Mouse (Mus musculus): Measurements from ENCODE around the gene Irak1.

Irak1 gene

DNA sequence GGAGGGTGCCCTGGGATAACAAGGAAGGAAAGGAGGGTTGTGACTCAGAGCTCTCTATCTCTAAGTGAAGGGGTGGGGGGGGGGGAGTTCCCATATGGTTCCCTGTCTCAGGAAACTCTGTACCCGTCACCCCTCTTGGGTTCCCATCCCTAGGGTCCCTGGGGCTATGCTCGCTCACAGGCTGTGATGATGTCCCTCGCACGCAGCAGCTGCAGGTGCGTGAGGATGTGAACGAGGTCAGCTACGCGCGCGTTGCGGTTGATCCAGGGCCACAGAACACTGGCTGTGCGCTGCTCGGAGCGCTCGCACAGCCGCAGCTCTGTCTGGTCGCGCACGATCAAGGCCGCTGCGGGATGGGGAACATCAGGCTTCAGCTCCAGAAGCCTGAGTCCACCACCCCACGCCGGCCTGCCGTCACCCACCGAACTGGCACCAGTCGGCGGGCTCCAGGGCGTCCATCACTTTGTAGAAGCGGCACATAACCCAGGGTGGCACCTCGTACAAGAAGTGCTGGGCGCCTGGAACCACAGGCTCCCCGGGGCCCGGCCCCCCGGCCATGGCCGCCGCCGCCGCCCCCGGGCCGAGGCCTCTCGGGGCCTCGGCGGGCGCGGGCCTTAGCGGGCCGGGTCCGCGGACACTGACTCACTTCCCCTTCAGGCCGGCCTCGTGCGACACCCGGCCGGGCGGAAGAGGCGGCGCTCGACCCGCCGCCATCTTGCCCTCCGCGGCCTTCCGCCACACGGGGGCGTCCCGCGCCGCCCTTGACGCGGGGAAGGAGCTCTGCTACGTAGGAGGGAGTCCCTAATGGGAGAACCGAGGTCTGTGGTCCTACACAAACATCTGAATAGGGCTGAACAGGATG lies at the start of gene Irak1:
Gene Irak1, minus strand, starts transcription at position 731 of the 862 bp plus-strand sequence.
- DNase-seq (ENCODE audit: low read depth) = peak; percentile 50

GRCm38 (mm10) chrX:74070794-74071193 lies 47.1 kb upstream of the Irak1 start:
- no peak for DNase-seq (ENCODE audit: low read depth)

GRCm38 (mm10) chrX:74067891-74068290 lies 44.2 kb upstream of the Irak1 start:
- DNase-seq (ENCODE audit: low read depth) = no peak

- no peak for DNase-seq (ENCODE audit: low read depth)
Observed at GRCm38 (mm10) chrX:74045107-74045506, 21.4 kb upstream of the Irak1 start.

DNA sequence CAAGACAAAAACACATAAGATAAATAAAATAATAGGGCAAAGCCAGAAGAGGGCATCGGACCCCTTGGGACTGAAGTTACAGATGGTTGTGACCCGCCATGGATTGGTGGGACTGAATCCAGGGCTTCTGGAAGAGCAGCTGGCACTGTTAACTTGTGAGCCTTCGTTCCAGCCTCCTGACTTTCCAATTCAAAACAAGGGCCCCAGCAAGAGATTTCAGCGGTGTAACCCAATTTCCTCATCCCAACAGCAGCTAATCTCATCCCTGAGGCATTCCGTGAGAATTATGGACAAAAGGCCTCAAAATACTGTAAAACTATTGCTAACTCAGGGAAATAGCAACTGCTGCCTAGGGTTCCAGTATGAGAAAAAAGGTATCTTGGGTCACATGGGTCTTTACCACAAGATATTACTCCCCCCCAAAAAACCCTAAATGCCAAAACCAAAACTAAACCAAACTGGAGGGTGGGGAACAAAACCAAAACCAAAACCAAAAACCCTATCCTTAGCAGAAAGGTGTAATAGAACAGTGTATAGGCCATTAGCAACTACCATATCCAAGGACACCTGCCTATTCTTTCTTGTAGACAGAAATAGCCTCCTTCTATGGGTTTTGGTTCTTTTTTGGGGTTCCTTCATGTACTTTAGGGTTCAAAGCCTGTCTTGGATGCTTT lies 14.1 kb upstream of the Irak1 start:
- DNase-seq (ENCODE audit: low read depth) = no peak

GRCm38 (mm10) chrX:74030000-74030399 lies 6.3 kb upstream of the Irak1 start:
- DNase-seq (ENCODE audit: low read depth) = no peak

GRCm38 (mm10) chrX:74022795-74023187 lies 927 bp downstream of the Irak1 start:
- DNase-seq (ENCODE audit: low read depth) = no peak

DNA sequence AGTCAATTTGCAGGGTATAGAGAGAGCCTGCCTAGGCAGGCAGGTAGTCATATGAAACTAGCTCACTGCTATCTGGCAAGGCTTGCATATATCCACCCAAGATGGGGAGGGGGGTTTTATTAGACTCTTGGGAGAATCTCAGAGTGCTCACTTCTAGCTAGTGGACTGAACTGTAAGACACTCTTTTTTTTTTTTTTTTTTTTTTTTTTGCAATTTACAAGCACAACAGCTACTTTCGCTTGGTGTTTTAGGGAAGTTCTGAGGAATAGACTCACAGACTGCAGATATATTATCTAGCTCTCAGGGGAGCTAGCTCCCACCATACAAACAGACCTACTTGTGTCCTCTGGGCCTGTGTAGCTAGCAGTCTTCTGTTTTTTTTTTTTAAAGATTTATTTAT lies 9.1 kb downstream of the Irak1 start:
- DNase-seq (ENCODE audit: low read depth) = no peak

DNA sequence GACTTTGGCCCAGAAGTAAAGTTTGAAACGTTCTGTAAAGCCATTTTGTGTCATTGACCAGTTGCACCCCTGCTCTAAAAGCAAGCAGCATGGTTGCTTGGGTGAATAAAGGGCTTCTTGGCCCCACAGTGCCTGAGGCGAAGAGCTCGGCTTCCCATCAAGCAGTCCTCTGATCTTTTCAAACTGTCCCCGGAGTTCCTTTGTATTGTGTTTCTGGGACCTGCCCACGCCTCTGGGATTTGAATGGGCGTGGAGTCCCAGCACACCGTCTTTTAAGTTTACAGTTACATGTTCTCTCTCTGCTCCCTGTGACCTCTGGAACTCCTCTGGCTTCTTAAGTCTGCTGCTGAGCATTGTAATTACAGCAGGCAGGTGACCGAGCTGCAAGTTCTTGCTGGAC lies 15.7 kb downstream of the Irak1 start:
- no peak for DNase-seq (ENCODE audit: low read depth)

DNA sequence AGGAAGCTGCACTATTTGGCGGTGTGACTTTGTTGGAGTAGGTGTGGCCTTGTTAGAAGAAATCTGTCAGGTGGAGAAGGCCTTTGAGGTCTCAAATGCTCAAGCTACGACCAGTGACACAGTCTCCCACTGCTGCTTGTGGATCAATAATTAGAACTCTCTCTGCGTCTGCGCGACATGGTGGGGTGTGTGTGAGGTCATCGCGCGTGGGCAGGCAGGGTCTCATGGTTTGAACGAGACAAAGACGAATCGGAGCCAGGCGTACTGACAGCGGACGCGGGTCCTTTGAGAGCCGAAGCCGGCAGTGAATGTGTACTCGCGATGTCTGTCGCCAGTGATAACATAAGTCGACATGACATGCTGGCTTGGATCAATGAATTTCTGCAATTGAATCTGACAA lies 17.3 kb downstream of the Irak1 start:
- DNase-seq (ENCODE audit: low read depth) = no peak

DNA sequence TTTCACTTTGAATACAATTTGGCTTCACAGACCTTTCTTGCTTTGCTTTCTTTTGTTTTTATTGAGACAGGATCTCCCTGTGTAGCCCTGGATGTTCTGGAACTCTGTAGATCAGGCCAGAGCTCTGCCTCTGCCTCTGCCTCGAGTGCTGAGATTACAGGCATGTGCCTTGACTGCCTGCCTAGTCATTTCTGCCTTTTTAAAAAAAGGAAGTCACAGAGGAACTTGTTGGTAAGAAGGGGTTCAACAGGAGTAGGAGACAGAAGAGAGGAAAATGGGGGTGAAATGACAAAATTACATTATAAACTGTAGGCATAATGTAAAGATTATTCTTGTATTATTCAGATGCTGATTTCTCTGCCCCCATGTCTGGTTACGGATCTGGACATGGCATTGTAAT lies 20.1 kb downstream of the Irak1 start:
- no peak for DNase-seq (ENCODE audit: low read depth)

DNA sequence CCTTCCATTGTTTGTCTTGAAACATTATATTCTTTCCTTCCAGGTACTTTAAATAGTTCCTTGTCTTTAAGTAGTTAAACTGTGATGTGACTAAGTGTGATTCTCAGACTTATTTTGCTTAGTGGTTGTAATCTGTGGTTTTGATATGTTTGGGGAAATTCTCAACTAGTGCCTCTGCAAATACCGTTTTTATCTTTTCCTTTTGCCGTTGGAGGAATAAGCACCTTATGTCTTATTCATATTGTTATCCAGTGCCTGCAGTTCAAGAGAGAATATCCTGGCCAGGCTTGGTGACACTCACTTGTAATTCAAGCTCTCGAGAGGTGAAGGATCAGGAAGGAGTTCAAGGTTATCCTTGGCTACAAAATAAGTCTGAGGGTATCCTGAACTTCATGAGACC lies 22.7 kb downstream of the Irak1 start:
- DNase-seq (ENCODE audit: low read depth) = no peak

GRCm38 (mm10) chrX:73998911-73999869 lies 24.5 kb downstream of the Irak1 start:
- peak; percentile 72 for DNase-seq (ENCODE audit: low read depth)

DNA sequence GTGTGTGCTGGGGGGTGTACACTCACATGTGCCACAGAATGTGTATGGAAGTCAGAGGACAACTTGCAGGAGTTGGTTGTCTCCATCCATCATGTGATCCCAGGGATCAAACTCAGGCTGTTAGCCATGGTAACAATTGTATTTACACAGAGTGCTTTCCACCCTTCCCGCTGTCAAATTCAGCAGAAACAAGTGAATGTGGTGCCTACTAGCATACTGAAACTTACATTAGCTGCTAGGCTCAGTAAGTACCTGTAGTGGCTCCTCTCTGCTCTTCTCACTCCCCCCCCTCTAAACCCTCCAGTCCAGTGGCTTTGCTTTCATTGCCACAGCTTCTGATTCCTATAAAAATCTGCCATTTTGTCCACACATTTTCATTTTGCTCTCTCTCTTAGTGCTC lies 45.9 kb downstream of the Irak1 start:
- no peak for DNase-seq (ENCODE audit: low read depth)

- DNase-seq (ENCODE audit: low read depth) = no peak
Observed at GRCm38 (mm10) chrX:73976283-73976682, 47.4 kb downstream of the Irak1 start.

DNA sequence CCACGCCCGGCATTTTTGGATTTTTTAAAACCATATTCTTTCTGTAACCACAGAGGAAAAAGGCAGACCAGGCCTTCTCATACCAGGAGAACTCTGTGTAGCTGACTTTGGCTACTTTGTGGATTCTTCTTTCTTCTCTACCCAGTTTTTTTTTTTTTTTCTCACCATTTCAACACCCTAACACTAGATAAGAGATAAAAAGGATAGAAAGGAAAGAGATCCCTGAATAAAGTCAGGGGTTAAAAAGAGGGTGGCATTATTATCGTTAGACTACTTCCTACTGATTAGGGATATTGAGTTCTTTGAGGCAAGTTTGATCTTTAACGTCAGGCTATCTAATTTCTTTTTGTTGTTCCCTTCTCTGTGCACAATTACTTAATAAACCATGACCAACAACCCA lies 50.9 kb downstream of the Irak1 start:
- DNase-seq (ENCODE audit: low read depth) = no peak

DNA sequence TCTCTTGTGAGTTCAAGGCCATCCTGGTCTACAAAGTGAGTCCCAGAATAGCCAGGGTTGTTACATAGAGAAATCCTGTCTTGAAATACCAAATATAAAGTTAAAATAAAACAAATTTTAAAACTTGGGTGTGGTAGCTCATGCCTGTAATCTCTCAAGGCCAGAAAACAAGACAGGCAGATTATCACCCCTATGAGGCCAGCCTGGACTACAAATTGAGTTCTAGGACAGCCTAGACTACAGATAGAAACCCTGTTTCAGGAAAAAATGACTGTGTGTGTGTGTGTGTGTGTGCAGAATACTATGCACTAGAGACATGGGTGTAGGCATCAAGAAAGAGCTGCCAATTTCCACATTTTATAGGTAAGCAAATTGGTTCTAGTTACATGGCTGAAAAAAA lies 52.9 kb downstream of the Irak1 start:
- DNase-seq (ENCODE audit: low read depth) = no peak

- peak; percentile 65 for DNase-seq (ENCODE audit: low read depth)
Observed at GRCm38 (mm10) chrX:73969729-73970128, 54.0 kb downstream of the Irak1 start.

GRCm38 (mm10) chrX:73969167-73969566 lies 54.6 kb downstream of the Irak1 start:
- peak; percentile 33 for DNase-seq (ENCODE audit: low read depth)

GRCm38 (mm10) chrX:73967177-73968075 lies 56.3 kb downstream of the Irak1 start:
- DNase-seq (ENCODE audit: low read depth) = peak; percentile 76

Data from c-Kit-positive CD71-positive TER-119-negative erythroid progenitor cells, embryonic 14.5 days (primary cell).